Mouse (Mus musculus) myocyte (in vitro differentiated cells): ENCODE measurements around the gene Ccdc175.

Source experiments
- CEBPB ChIP-seq: IDR thresholded peaks from 2 replicates; pipeline ENCODE4 v1.6.1; 2011; ENCODE audit warnings: mild to moderate bottlenecking, moderate library complexity; ENCODE audit not compliant: poor library complexity, insufficient read depth, severe bottlenecking
- E2F4 ChIP-seq: IDR thresholded peaks from one replicate; pipeline ENCODE4 v1.6.1; 2011; ENCODE audit warnings: mild to moderate bottlenecking, control low read depth, moderate library complexity; ENCODE audit not compliant: insufficient read depth
- MAX ChIP-seq: IDR thresholded peaks from one replicate; pipeline ENCODE4 v1.6.1; 2011; ENCODE audit warnings: low read depth, mild to moderate bottlenecking, control low read depth
- MYOD1 ChIP-seq, 3 experiments: IDR thresholded peaks; one replicate each; pipeline ENCODE4 v1.6.1; 2011; ENCODE audit warnings: control low read depth in 2 of 3, low read depth in 2 of 3, mild to moderate bottlenecking in 2 of 3, moderate library complexity in 1 of 3; ENCODE audit not compliant: insufficient read length in 2 of 3, control insufficient read depth in 1 of 3
- MYOG ChIP-seq, 3 experiments: IDR thresholded peaks; one replicate each; pipeline ENCODE4 v1.6.1; 2011; ENCODE audit warnings: control low read depth in 2 of 3, low read depth in 2 of 3, mild to moderate bottlenecking in 2 of 3; ENCODE audit not compliant: insufficient read length in 2 of 3, control insufficient read depth in 1 of 3, insufficient read depth in 1 of 3
- POLR2A ChIP-seq: IDR thresholded peaks from one replicate; pipeline ENCODE4 v1.6.1; 2011; ENCODE audit warnings: low read depth, mild to moderate bottlenecking, control low read depth, moderate library complexity; ENCODE audit not compliant: insufficient read length
- POLR2AphosphoS2 ChIP-seq: IDR thresholded peaks from one replicate; pipeline ENCODE4 v1.6.1; 2011; ENCODE audit warnings: low read depth, control low read depth; ENCODE audit not compliant: insufficient read length
- REST ChIP-seq: IDR thresholded peaks from one replicate; pipeline ENCODE4 v1.6.1; 2011; ENCODE audit warnings: mild to moderate bottlenecking, control low read depth, moderate library complexity; ENCODE audit not compliant: insufficient read depth, insufficient read length
- SRF ChIP-seq: IDR thresholded peaks from one replicate; pipeline ENCODE4 v1.6.1; 2011; ENCODE audit warnings: low read depth; ENCODE audit not compliant: control insufficient read depth, insufficient read length
- TCF12 ChIP-seq: IDR thresholded peaks from one replicate; pipeline ENCODE4 v1.6.1; 2011; ENCODE audit warnings: mild to moderate bottlenecking, control low read depth; ENCODE audit not compliant: poor library complexity, insufficient read depth, severe bottlenecking
- TCF3 ChIP-seq: IDR thresholded peaks from one replicate; pipeline ENCODE4 v1.6.1; 2011; ENCODE audit warnings: low read depth, control low read depth; ENCODE audit not compliant: insufficient read length
- USF1 ChIP-seq: IDR thresholded peaks from one replicate; pipeline ENCODE4 v1.6.1; 2011; ENCODE audit warnings: low read depth, mild to moderate bottlenecking, control low read depth, moderate library complexity

- no peak for TF ChIP-seq MAX
- TF ChIP-seq POLR2A = no peak
- no peak for TF ChIP-seq CEBPB
- TF ChIP-seq MYOG (IDR thresholded peaks at IDR 0.05; ENCODE audit: control insufficient read depth in 1 of 3, insufficient read depth in 1 of 3, insufficient read length in 2 of 3, low read depth in 2 of 3) = no peak
- no peak for TF ChIP-seq TCF3
- no peak for TF ChIP-seq TCF12
- no peak for TF ChIP-seq E2F4
- no peak for TF ChIP-seq USF1
- TF ChIP-seq SRF = no peak
- TF ChIP-seq MYOD1 (IDR thresholded peaks at IDR 0.05; ENCODE audit: control insufficient read depth in 1 of 3, insufficient read length in 2 of 3, low read depth in 2 of 3) = no peak
- no peak for TF ChIP-seq POLR2AphosphoS2
- TF ChIP-seq REST = no peak
These were observed 80.1 kb downstream of the Ccdc175 start for GRCm38 (mm10) chr12:72104525-72105281.
